ENCODE assay signal across 8 mouse cellular contexts in the genomic region with DNA sequence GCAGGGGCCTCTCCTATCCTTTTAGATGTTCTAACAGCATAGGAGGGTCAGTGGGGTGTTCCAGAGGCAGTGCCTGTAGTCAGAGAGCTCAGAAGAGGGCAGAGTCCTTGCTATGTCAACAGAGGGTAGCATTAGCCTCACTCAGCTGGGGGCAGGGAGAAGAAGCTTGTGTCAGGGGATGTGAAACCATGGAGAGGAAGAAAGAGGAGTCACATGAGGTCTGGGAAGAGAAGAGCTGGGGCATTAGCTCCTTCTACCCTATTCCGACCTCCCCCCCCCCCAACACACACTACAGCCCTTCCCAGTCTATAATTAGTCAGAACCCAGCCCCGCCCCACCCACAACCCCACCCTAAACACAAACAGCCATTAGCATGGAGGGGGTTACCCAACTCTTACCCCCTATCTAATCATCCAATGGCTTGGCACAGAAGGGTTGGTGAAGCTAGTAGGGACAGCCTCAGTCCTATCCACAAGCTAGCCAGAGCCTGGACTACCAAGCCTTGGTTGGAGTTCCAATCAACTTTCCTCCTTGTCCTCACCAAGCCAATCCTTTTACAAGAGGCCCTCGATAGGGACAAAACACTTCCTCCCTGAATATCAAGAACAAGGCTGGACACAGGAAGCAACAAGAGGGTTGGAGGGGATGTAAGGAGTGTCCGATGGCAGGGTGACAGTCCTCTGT. TPM values are rescaled to one million over a fixed set of nuclear protein-coding genes. Genes with fewer than 3 reads are reported as not detected.
DNase-seq lines count a peak whose midpoint lies in the region; ATAC-seq and TF ChIP-seq lines count a peak whose summit lies in the region.

No protein-coding gene starts in this region.

- peak overlapping the region; percentile 81 for H3K4me3 ChIP-seq in cerebellum, adult 2 months (replicated peaks; ENCODE audit: insufficient read depth, low read depth, low read length)
- H3K4me3 ChIP-seq in ES-E14 (ENCODE audit: insufficient read depth in 1 of 2, low read depth in 1 of 2, low read length in 2 of 2, poor library complexity in 1 of 2, severe bottlenecking in 1 of 2): peak overlapping the region in 1 of 2 experiments; percentile 17; a peak in 1 of 4 replicates
- H3K4me3 ChIP-seq in heart, embryonic 16.5 days (ENCODE audit: low read length): peak overlapping the region; percentile 81; the same call in 1 of the 2 replicates
- peak overlapping the region; percentile 1; the same call in 1 of the 2 replicates for H3K4me3 ChIP-seq in liver, embryonic 11.5 days (ENCODE audit: low read depth, low read length)

- no peak for DNase-seq in cerebellum, adult 2 months
- DNase-seq in cerebellum, adult 11 months: no peak
- DNase-seq in ES-E14 (ENCODE audit: low read depth, low spot score) (no peak), MN1 (ENCODE audit: low spot score) (no peak)
- no peak for DNase-seq in liver, embryonic 11.5 days (ENCODE audit: low spot score)
- peak; percentile 53 for DNase-seq in splenic B cell, adult 2 months (ENCODE audit: low read depth, low spot score)
- no peak for DNase-seq in urinary bladder, postnatal 25 days (ENCODE audit: low spot score)

- peak overlapping the region; percentile 72 for H3K4me2 ChIP-seq in heart, embryonic 16.5 days (ENCODE audit: low read depth, low read length)
- peak overlapping the region; percentile 74 for H3K4me2 ChIP-seq in liver, embryonic 11.5 days

- no peak for TF ChIP-seq POLR2A in cerebellum, adult 2 months (IDR thresholded peaks at IDR 0.05; ENCODE audit: borderline replicate concordance, insufficient read depth, low read length)

- peaks cover 46% of the 10 kb centered on the region for H3K4me1 ChIP-seq in cerebellum, adult 2 months (ENCODE audit: control insufficient read depth, insufficient read depth, low read length)
- peaks cover 8 to 60% of the 10 kb centered on the region in 2 experiments for H3K4me1 ChIP-seq in ES-E14 (ENCODE audit: control insufficient read depth in 2 of 2, insufficient read depth in 2 of 2, low read length in 2 of 2, poor library complexity in 1 of 2)
- H3K4me1 ChIP-seq in heart, embryonic 16.5 days (ENCODE audit: control insufficient read depth, insufficient read depth, low read length): peaks cover 83% of the 10 kb centered on the region
- peaks cover 58% of the 10 kb centered on the region for H3K4me1 ChIP-seq in liver, embryonic 11.5 days (replicated peaks; ENCODE audit: control insufficient read depth, insufficient read depth, low read length)

- no peaks in the 10 kb centered on the region for H3K9me3 ChIP-seq in ES-E14 (ENCODE audit: control insufficient read depth, insufficient read depth, low read depth, low read length)
- H3K9me3 ChIP-seq in heart, embryonic 16.5 days (replicated peaks; ENCODE audit: control insufficient read depth, low read length): no peaks in the 10 kb centered on the region
- no peaks in the 10 kb centered on the region for H3K9me3 ChIP-seq in liver, embryonic 11.5 days (ENCODE audit: control insufficient read depth, low read length)

- 18% methylated on average over 4 of the region's 4 CpGs for WGBS in cerebellum, adult 2 months
- WGBS in heart, embryonic 16.5 days: 61% methylated on average over 4 of the region's 4 CpGs
- WGBS in liver, embryonic 11.5 days: 46% methylated on average over 4 of the region's 4 CpGs

- H3K9ac ChIP-seq in ES-E14 (ENCODE audit: insufficient read depth, low read depth, low read length, poor library complexity, severe bottlenecking): no peak overlapping the region; the same call in 1 of the 2 replicates
- peak overlapping the region; percentile 90 for H3K9ac ChIP-seq in heart, embryonic 16.5 days (ENCODE audit: low read length)
- peak overlapping the region; percentile 17; the same call in 1 of the 2 replicates for H3K9ac ChIP-seq in liver, embryonic 11.5 days (ENCODE audit: low read depth, low read length)

- no peak for ATAC-seq in heart, embryonic 16.5 days (replicated peaks; ENCODE audit: extremely low read depth, insufficient read depth, low FRiP score)
- ATAC-seq in liver, embryonic 11.5 days (replicated peaks; ENCODE audit: low FRiP score): peak; percentile 32; the same call in 1 of the 2 replicates

- peak overlapping the region; percentile 93 for H3K27ac ChIP-seq in cerebellum, adult 2 months (ENCODE audit: insufficient read depth, low read length)
- peak overlapping the region; percentile 17; the same call in 1 of the 2 replicates for H3K27ac ChIP-seq in ES-E14 (ENCODE audit: insufficient read depth, low read depth, low read length, poor library complexity, severe bottlenecking)
- peak overlapping the region; percentile 97 for H3K27ac ChIP-seq in heart, embryonic 16.5 days (ENCODE audit: low read length)
- peak overlapping the region; percentile 89 for H3K27ac ChIP-seq in liver, embryonic 11.5 days (ENCODE audit: low read depth, low read length)

- in situ Hi-C loops in ES-E14 (cut with MboI; ENCODE audit: low sequenced_read_pairs in 2 of 2, unreplicated experiment in 2 of 2): no loop called here

- H3K27me3 ChIP-seq in cerebellum, adult 2 months (ENCODE audit: control insufficient read depth, insufficient read depth, low read length): no peaks in the 10 kb centered on the region
- no peaks in the 10 kb centered on the region for H3K27me3 ChIP-seq in heart, embryonic 16.5 days (ENCODE audit: control insufficient read depth, insufficient read depth, low read length)
- peaks cover 44% of the 10 kb centered on the region for H3K27me3 ChIP-seq in liver, embryonic 11.5 days (replicated peaks; ENCODE audit: control insufficient read depth, insufficient read depth, low read length)
- no peaks in the 10 kb centered on the region for H3K27me3 ChIP-seq in splenic B cell, adult 2 months (ENCODE audit: control insufficient read depth, insufficient read depth, low read length, poor library complexity, severe bottlenecking)

- TF ChIP-seq CTCF in cerebellum, adult 2 months (IDR thresholded peaks at IDR 0.05; ENCODE audit: borderline replicate concordance, insufficient read depth, low read depth, low read length): no peak

- no peaks in the 10 kb centered on the region for H3K36me3 ChIP-seq in ES-E14 (ENCODE audit: control insufficient read depth, insufficient read depth, low read length, poor library complexity, severe bottlenecking)
- H3K36me3 ChIP-seq in heart, embryonic 16.5 days (ENCODE audit: control insufficient read depth, insufficient read depth): no peaks in the 10 kb centered on the region
- no peaks in the 10 kb centered on the region for H3K36me3 ChIP-seq in liver, embryonic 11.5 days (ENCODE audit: control insufficient read depth, insufficient read depth, low read length)
- no peaks in the 10 kb centered on the region for H3K36me3 ChIP-seq in splenic B cell, adult 2 months (ENCODE audit: control insufficient read depth, insufficient read depth, low read length, poor library complexity, severe bottlenecking)

TF ChIP-seq in ES-E14, 5 proteins besides CTCF, POLR2A, EP300 and RAD21:
- TF ChIP-seq HCFC1 (IDR thresholded peaks at IDR 0.05; ENCODE audit: borderline replicate concordance, insufficient read depth, low read length) (no peak), CHD2 (IDR thresholded peaks at IDR 0.05; ENCODE audit: low read depth, low read length) (no peak), MAFK (IDR thresholded peaks at IDR 0.05; ENCODE audit: insufficient read depth, low read depth, low read length) (no peak), ZC3H11A (IDR thresholded peaks at IDR 0.05; ENCODE audit: borderline replicate concordance, low read depth, low read length) (no peak), ZNF384 (IDR thresholded peaks at IDR 0.05; ENCODE audit: low read depth, low read length) (no peak)

RNA-seq across cellular contexts. Expression of a gene that starts 2.9 kb away (rescaled TPM):
- 127 and 141 TPM in 2 replicates for polyA plus RNA-seq in cerebellum, adult 2 months (2012; rRNA removed)
- 116 and 178 TPM in 2 replicates for total RNA-seq in ES-E14 (2012; rRNA removed)
- 91.8 and 104 TPM in 2 replicates for polyA plus RNA-seq in heart, embryonic 16.5 days (2015; fragmentation: Nextera tagmentation; extraction: Ambion mirVana)
- polyA plus RNA-seq in liver, embryonic 11.5 days (2014; fragmentation: Nextera tagmentation; extraction: Ambion mirVana): 70.5 and 78.3 TPM in 2 replicates

RNA-seq across cellular contexts. Expression of a gene that starts 18.6 kb away (rescaled TPM):
- polyA plus RNA-seq in cerebellum, adult 2 months (2012; rRNA removed): 156 and 165 TPM in 2 replicates
- 14.4 and 24.7 TPM in 2 replicates for total RNA-seq in ES-E14 (2012; rRNA removed)
- 18.9 and 19.0 TPM in 2 replicates for polyA plus RNA-seq in heart, embryonic 16.5 days (2015; fragmentation: Nextera tagmentation; extraction: Ambion mirVana)
- polyA plus RNA-seq in liver, embryonic 11.5 days (2014; fragmentation: Nextera tagmentation; extraction: Ambion mirVana): 9.5 and 10.5 TPM in 2 replicates

RNA-seq across cellular contexts. Expression of a gene that starts 28.3 kb away (rescaled TPM):
- 58.1 and 64.1 TPM in 2 replicates for polyA plus RNA-seq in cerebellum, adult 2 months (2012; rRNA removed)
- 6.6 and 12.7 TPM in 2 replicates for total RNA-seq in ES-E14 (2012; rRNA removed)
- 3.6 and 4.1 TPM in 2 replicates for polyA plus RNA-seq in heart, embryonic 16.5 days (2015; fragmentation: Nextera tagmentation; extraction: Ambion mirVana)
- 3.3 and 4.4 TPM in 2 replicates for polyA plus RNA-seq in liver, embryonic 11.5 days (2014; fragmentation: Nextera tagmentation; extraction: Ambion mirVana)

RNA-seq across cellular contexts. Expression of a gene that starts 33.6 kb away (rescaled TPM):
- polyA plus RNA-seq in cerebellum, adult 2 months (2012; rRNA removed): 240 and 262 TPM in 2 replicates
- total RNA-seq in ES-E14 (2012; rRNA removed): 8.6 and 9.2 TPM in 2 replicates
- 18.2 and 21.3 TPM in 2 replicates for polyA plus RNA-seq in heart, embryonic 16.5 days (2015; fragmentation: Nextera tagmentation; extraction: Ambion mirVana)
- polyA plus RNA-seq in liver, embryonic 11.5 days (2014; fragmentation: Nextera tagmentation; extraction: Ambion mirVana): 25.0 and 31.6 TPM in 2 replicates

RNA-seq across cellular contexts. Expression of a gene that starts 37.2 kb away (rescaled TPM):
- polyA plus RNA-seq in cerebellum, adult 2 months (2012; rRNA removed): 112 and 128 TPM in 2 replicates
- total RNA-seq in ES-E14 (2012; rRNA removed): 8.1 and 10.6 TPM in 2 replicates
- polyA plus RNA-seq in heart, embryonic 16.5 days (2015; fragmentation: Nextera tagmentation; extraction: Ambion mirVana): 17.7 and 18.4 TPM in 2 replicates
- 3.8 and 4.8 TPM in 2 replicates for polyA plus RNA-seq in liver, embryonic 11.5 days (2014; fragmentation: Nextera tagmentation; extraction: Ambion mirVana)

Comparison
In these comparisons a context has a peak if more than half of its experiments do, and no peak if none do; other contexts are left out.
1. H3K27ac ChIP-seq: peak in every context shown above with its lines; median percentile 97 in heart, embryonic 16.5 days; 93 in cerebellum, adult 2 months; 89 in liver, embryonic 11.5 days; 17 in ES-E14.
2. RNA of a gene that starts 28.3 kb away (polyA plus RNA-seq): 58.1 to 64.1 TPM in cerebellum, adult 2 months; 3.6 to 4.1 TPM in heart, embryonic 16.5 days and 3.3 to 4.4 TPM in liver, embryonic 11.5 days; every median in the first group is over 10 times any median in the second.